Mouse (Mus musculus): ENCODE results near the gene Zp3.

The Zp3 gene

DNA sequence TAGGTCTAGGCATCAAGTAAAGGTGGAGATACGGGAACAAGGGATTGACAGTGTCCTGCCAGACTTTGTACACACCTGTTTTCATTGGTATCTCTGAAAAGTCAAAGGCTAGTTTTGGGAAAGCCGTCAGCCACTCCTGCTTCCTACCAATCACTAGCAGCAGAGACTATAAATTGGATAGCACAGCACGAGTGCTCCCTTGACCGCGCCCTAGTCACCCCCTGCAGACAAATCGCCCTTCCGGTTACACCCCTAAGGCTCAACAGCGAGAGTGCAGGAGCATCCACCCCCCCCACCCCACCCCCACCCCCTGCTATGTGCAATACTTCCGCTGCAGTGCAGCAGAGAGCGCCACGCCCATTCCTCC, 17.8 kb upstream of the Zp3 start:
- no peak for DNase-seq (ENCODE audit: low read depth, low spot score)

DNA sequence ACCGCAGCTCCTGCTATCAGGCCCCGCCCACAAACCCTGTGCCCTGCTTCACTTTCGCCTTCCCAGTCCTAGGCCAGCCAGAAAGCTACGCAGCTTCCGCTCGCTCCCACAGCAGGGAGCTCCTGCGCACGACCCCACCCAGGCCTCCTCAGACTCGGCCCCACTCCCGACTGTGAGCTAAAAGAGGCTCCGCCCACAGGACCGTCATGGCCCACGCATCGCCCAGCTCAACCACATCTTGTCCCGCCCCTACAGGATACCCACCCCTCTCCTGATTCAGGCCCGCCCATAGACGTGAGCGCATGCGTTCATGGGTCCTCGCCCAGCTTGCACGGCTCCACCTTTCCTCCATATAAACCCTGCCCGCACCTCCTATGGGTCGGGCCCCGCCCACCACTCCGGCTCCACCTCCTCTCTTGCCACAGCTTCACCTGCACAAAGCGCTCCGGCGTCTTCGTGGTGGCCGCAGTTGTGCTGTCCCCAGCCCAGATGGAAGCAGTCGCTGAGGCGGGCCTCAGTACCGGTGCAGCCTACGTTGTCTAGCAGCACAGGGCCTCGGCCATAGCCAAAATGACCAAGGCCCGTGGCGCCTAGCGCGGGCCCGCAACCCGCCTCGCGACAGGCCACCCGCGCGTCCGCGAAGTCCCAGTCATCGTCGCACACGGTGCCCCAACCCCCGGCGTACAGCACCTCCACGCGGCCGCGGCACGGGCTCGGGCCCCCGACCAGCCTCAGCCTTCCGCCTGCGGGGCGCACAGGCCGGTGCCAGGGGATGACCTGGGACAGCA, 17.2 kb upstream of the Zp3 start:
- DNase-seq (ENCODE audit: low read depth, low spot score): peak; percentile 99

DNA sequence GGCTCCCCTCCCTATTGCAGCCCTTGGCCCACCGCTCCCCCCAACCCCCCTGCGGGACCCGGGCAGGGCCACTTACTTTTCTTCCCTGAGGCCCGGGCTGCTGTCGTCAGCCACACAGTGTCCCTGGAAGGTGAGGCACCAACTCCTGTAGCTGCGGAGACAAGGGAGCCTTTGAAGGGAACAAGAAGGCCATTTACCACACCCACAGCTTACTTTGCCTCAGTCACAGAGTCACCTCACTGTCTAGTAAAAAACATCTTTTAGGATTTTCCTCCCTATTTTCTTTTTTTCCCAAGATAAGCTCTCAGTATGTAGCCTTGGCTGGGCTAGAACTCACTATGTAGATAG, 16.6 kb upstream of the Zp3 start:
- no peak for DNase-seq (ENCODE audit: low read depth, low spot score)

DNA sequence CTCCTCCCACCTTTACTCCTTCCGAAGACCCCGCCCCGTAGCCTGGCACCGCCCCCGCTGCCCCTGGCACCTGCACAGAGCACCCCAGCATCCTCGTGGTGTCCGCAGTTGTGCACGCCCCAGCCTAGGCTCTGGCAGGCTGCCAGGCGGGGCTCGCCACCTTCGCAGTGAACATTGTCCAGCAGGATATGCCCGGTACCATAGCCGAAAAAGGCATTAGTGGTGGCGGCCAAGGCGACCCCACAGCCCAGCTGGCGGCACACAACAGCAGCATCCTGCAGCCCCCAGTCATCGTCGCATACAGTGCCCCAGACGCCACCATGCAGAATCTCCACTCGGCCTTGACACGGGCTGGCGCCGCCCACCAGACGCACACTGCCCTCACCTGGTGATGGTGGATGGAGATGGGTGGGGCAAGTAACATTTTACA, 14.4 kb upstream of the Zp3 start:
- DNase-seq (ENCODE audit: low read depth, low spot score): no peak

DNA sequence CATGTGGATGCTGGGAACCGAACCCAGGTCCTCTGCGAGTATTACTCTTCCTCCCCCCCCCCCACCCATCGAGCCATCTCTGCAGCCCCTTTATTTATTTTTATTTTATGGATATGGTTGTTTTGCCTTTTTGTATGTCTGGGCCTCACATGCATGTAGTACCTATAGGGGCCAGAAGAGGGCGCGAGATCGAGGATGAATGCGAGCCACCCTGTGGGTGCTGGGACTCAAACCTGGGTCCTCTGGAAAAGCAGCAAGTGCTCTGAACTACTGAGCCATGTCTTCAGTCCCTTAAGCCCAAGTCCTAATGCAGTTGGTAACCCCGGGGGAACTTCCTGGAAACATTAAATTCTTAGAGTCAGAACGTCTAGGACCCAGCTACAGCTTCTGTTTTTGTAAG, 13.0 kb upstream of the Zp3 start:
- DNase-seq (ENCODE audit: low read depth, low spot score): no peak

DNA sequence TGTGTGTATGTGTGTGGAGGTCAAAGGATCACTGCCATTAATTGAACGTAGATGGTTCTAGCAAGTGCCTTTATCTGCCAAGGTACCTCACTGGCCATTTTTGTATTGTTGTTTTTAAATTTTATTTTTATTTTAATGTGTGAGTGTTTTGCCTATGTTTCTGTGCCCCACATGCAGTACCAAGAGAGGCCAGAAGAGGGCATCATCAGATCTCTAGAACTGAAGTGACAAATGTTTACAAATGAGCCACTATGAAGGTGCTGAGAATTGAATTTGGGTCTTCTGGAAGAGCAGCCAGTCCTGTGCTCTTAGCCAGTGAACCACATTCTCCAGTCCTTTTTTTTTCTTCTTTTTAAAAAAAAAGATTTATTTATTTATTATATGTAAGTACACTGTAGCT, 11.1 kb upstream of the Zp3 start:
- DNase-seq (ENCODE audit: low read depth, low spot score): no peak

DNA sequence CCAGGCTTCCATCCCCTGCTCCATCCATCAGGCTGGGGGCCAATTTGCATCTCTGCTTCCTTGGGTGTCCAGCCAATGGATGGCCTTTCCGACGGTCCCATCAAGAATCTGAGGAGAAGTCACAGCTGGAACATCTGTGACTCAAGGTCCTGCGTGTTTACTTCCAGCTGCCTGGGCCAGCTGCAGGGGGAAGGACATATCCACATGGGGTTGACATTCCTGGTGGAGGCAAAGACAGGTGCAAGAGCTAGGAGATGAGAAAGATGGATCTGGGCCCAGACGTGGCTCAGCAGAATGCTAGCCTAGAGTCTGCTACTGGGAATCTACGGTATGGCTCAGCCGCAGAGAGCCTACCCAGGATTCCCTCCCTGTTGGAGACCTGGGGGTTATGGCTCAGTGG, 9.7 kb upstream of the Zp3 start:
- DNase-seq (ENCODE audit: low read depth, low spot score): no peak

DNA sequence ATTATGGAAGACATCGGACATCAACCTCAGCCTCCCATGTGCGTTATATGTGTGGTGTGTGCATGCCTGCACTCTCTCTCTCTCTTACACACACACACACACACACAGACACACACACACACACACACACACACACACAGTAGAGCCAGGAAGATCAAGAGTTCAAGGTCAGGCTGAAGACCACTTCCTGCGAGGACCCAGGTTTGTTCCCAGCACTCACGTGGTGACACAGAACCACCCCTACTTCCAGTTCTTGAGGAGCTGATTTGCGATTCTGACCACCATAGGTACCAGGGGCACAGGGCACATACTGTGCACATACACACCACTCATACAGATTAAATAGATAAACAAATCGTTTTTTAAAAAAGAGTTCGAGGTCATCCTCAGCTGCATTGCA, 8.0 kb upstream of the Zp3 start:
- DNase-seq (ENCODE audit: low read depth, low spot score): no peak

DNA sequence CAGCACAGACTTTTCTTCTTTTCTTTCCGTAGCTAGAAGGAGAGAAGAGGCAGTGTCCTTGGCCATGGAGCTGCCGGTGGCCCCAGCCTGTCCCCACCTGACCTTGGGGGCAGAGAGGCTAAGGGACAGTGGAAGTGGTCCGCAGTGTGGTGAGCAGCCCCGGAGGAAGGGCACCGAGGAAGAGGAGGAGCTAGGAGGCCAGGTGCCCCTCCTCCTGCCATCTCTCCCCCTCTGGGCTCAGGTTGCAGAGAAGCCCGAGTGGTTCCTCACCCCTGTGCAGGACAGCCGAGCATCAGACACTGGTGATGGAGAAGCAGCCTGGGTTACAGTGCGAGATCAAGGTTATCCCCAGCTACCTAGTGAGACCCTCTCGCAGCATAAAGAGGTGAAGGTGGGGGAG, 5.5 kb upstream of the Zp3 start, which contains the start of gene Ssc4d:
TSS of gene Ssc4d (minus strand) at position 167 of the 400 bp plus-strand sequence.
- DNase-seq (ENCODE audit: low read depth, low spot score): no peak

DNA sequence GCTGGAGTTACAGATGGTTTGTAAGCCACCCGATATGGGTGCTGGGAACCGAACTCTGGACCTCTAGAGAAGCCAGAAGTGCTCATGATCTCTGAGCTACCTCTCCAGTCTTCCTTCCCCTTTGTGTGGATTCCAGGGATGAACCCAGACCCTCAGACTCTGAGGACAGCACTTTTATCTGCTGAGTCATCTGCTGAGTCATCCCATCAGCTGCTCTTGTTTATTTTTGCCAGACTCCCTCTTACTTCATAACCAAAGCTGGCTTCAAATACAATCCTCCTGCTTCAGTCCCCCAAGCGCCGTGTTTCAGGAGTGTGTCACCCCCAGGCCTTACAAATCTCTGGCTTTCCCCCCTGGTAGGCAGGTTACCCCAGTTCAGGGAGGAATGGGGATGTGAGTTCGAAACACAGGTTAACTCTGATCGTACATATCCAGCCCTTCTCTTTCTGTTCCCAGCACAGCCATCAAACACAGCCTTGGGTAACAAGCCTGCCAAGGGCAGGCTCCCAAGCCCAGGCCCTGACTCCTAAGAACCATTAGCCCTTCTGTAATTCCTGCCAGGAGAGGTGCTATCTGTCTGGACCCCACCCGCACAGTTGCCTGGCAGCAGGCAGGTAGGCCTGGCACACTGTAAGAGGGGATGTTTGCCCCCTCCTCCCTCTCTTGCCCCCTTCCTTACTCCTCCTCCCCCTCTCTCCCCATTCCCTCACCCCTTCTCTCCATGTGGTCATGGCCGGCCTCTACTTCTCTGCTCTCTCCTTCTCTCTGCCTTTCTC, 3.8 kb upstream of the Zp3 start:
- no peak for DNase-seq (ENCODE audit: low read depth, low spot score)

DNA sequence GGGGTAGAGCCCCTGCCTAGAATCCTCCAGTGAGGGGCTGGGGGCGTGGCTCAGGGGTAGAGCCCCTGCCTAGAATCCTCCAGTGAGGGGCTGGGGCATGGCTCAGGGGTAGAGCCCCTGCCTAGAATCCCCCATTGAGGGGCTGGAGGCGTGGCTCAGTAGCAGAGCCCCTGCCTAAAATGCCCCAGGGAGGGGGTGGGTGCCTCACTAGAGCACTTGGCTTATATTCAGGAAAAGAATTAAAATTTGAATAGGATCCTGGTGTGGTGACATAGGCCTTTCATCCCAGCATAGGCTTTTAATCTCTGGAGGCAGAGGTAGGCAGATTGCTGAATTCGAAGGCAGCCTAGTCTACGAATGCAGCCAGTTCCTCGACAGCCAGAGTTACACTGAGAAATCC, 518 bp upstream of the Zp3 start:
- no peak for DNase-seq (ENCODE audit: low read depth, low spot score)

DNA sequence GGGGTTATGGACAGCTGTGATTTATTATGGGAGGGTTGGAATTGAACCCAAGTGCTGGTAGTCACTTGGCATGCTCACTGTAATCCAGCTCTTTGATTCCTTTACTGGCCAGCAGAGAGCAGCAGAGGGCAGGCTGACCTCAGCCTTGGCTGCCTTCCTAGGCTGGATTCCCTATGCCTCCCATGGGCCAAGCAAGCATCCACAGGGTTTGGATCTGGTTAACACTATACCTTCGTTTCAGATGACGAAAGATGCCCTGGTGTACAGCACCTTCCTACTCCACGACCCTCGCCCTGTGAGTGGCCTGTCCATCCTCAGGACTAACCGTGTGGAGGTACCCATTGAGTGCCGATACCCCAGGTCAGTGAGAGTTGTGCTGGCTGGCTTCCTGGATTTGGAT, 2.5 kb downstream of the Zp3 start:
- no peak for DNase-seq (ENCODE audit: low read depth, low spot score)

DNA sequence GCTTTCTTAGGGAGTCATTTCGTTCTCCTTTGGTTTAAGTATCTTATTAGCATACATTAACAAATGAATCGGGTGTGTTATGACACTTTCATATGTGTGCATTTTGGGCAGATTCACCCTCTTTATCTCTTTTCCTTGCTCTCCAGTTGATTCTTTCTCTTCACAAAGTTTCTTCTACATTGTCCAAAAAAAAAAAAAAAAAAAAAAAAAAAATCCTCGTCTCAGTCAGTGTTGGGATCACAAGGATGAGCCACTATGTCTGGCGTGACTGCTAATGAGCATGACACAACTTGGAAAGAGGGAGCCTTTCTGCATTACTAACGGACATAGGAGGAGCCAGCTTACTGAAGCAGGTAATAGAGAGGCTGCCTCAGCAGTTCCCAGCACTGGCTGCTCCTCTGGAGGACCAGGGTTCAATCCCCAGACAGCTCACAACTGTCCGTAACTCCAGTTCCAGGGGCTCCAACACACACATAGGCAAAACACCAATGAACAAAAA, 4.7 kb downstream of the Zp3 start:
- no peak for DNase-seq (ENCODE audit: low read depth, low spot score)

DNA sequence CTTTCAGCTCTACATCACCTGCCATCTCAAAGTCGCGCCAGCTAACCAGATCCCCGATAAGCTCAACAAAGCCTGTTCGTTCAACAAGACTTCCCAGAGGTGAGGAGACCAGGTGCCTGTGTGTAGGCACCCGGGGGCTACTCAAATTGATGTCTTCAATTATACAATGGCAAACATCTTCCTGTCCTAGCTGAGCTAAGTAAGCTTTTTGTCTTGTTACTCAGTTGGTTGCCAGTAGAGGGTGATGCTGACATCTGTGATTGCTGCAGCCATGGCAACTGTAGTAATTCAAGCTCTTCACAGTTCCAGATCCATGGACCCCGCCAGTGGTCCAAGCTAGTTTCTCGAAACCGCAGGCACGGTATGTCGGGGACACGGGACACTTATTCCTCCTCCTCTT, 7.3 kb downstream of the Zp3 start:
- no peak for DNase-seq (ENCODE audit: low read depth, low spot score)

DNA sequence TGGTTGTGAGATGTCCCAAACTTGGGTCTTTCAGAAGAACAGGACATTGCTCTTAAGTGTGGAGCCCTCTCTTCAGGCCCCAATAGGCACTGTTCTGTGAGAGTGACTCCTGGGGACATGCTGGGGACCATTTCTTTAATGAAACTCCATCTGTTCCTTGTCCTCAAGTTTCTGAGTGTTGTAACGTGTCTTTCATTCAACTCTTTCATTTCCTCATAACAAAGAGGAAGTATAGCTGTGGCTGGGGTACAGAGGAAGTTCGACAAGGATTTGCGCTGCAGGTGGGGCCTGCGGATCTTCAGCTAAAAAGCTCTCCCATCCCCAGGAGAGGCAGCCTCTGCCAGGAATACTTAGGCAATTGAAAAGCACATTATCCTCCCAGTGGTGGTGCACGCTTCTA, 10.7 kb downstream of the Zp3 start:
- DNase-seq (ENCODE audit: low read depth, low spot score): no peak

DNA sequence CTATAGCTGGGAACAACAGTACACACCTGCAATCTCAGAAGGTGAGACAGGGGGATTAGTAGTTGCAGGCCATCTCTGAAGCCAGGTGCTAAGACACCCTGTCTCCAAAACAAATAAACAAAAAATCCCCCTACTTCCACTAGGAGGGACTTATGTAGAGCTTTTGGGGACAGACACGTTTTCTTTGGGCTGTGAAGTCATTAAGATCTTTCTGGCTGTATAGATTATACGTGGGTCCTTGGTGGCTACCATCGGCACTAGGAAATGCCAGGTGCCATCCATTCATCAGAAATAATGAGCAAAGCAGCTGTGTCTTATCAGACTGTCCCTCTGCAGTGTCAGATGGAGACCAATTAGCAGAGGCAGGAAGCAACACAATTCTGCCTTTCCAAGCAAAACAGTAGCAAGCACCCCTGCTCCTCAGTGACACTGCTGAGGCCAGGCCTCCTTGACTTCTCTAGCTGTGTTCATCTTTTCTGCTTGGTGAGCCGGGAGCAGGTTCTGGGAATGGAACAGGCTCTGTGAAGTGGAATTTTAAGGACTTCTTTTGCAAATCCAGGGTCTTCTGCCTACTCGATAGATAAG, 13.6 kb downstream of the Zp3 start:
- DNase-seq (ENCODE audit: low read depth, low spot score): no peak

DNA sequence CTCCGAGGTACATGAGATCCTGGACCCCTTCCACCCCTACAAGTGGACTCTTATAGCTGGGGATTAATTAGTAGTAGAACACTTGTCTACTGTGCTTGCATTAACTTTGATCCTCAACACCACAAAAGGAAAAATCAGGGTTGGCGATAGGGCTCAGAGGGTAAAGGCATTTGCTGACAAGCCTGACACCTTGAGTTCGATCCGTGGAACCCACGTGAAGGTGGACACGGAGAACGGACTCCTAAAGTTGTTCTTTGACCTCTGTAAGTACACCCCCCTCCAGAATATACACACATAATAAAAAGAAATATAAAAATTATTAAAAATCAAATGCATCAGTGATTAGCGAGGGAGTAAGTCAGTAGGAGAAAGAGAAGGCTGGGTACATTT, 14.4 kb downstream of the Zp3 start:
- no peak for DNase-seq (ENCODE audit: low read depth, low spot score)

DNA sequence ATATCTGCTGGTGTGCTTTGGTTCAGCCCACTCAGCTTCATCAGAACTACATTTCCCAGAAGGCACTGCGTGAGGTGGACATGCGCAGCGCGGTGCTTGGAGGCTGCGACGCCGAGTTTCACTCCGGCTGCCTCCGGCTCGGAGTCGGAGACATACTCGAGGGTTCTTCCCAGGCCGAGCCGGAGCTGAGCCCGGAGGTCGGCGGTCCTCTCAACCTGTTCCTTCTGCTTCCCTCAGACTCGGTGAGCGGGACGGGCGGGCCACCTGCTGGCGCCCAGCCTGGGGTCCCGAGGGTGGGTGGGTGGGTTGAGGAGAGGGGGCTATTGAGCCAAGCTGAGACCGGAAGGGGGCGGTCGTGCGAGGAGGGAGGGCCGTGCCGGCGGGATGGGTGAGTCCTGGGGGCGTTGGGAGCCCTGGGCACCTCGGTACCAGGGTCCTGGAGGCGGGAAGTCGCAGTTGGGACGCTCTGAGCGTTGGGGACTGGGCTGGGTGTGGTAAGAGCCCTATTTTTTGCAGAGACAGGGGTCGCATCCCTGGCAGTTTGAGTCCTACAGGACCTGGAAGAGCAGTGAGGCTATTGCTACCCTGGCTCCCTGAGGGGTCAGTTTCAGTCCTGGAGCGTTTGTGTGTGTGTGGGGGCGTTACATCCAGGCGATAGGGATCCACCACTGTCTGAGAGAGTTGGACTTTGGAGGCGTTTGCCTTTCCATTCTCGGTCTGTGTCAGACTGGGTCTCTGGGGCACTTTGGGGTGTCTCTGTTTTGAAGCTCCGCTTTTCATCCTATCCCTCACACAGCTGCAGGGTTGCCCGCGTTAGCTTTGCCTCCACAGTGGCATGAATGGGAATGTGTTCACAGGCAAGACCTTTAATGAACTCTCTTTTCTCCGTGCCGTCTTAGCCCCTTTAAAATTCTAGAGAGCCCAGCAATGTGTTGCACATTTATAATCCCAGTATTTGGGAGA, 15.1 kb downstream of the Zp3 start, which contains the start of gene Dtx2:
TSS of gene Dtx2 (plus strand) at position 76 of the 963 bp plus-strand sequence.
- peak; percentile 86 for DNase-seq (ENCODE audit: low read depth, low spot score)

DNA sequence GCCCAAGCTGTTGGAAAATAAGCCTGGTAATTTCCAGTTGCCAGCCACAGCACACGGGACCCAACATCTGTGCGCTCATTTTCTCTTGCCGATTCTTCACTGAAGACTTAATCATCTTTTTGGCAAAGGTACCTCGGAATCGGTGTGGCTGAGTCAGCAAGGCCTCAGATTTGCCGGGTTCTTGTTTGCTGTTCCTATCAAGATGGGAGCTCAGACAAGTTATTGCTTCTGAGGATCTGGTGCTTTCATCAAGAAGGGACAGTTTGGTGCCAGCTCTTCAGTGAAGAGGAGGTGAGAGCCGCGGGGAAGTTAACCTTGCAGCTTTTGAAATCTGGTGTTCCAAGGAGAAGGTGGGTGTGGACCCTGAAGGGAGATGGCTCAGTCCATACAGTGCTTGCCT, 16.3 kb downstream of the Zp3 start:
- DNase-seq (ENCODE audit: low read depth, low spot score): no peak

DNA sequence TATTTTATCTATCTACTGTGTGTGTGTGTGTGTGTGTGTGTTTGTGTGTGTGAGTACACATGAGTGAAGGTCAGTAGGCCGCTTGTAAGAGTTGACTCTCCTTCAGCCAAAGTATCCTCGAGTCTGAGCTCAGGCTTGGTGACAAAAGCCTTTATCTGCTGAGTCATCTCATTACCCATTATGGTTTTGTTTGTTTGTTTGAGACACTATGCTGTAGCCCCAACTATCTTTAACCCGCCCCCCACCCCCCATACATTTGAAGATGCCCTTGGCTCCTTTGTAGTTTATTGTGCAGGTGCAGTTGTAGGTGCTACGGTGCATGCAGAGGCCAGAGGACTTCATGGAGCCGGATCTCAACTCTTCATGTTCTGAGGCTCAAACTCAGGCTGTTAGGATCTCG, 21.3 kb downstream of the Zp3 start:
- DNase-seq (ENCODE audit: low read depth, low spot score): no peak

DNA sequence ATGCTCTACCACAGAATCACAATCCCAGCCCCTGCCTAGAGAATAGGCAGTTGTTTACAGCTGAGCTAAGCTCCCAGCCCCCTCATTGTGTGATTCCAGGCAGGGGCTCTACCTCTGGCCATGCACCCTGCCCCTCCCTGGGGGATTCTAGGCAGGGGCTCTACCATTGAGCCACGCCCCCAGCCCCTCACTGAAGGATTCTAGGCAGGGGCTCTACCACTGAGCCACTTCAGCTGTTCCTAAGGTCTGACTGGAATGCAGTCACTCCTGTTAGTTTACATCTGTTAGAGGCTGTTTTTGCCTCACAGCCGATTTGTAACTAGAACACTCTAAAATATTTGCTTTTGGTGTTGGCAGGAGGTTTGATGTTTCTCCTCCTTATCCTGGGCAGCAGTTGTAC, 22.4 kb downstream of the Zp3 start:
- no peak for DNase-seq (ENCODE audit: low read depth, low spot score)

DNA sequence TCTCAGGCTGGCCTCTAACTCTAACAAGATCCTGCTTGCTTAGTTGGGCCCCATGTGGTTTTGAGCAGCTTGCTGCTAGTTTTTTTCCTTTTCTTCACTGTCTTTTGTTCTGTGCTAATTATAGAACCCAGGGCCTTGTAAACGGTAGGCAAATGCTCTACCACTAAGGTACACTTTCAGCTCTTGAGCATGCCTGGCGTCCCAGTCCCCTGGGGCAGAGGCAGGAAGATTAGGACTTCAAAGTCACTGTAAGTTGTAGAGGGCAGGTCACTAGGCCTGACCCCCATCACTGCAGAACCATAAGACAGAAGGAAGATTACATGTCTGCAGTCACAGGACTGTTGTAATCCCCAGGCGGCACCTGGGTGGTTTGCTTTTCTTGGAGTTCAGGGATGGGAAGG, 22.9 kb downstream of the Zp3 start:
- DNase-seq (ENCODE audit: low read depth, low spot score): no peak

Data from telencephalon, adult 2 months (tissue).